Mouse (Mus musculus) hindbrain, embryonic 13.5 days (tissue): ENCODE measurements at regions not wholly inside any gene's neighbourhood (a gene's known extent, or its start where the extent isn't known, plus 50 kb on each side); places are given as distances from the start of the nearest gene placed in this dataset.

Source experiments
- ATAC-seq: fragments of 200-750 bp; cut with Nextera tagmentation; 2 replicates; pipeline ENCODE4 v1.8.0; 2017; ENCODE audit warnings: moderate TSS enrichment; ENCODE audit not compliant: low FRiP score
- H3K27ac ChIP-seq: fragments of 300-500 bp; sonication (generic); 2 replicates; pipeline ENCODE4 v1.5.1; 2015; ENCODE audit warnings: inconsistent platforms, mild to moderate bottlenecking, moderate library complexity
- H3K27me3 ChIP-seq: fragments of 300-500 bp; sonication (generic); 2 replicates; pipeline ENCODE4 v1.6.1; 2015; ENCODE audit warnings: mild to moderate bottlenecking, inconsistent platforms
- H3K36me3 ChIP-seq: fragments of 300-500 bp; sonication (generic); 2 replicates; pipeline ENCODE4 v1.6.1; 2015; ENCODE audit warnings: mild to moderate bottlenecking, inconsistent platforms
- H3K4me1 ChIP-seq: fragments of 300-500 bp; sonication (generic); replicated peaks from 2 replicates; pipeline ENCODE4 v1.6.1; 2015; ENCODE audit warnings: inconsistent platforms
- H3K4me2 ChIP-seq: fragments of 300-500 bp; sonication (generic); 2 replicates; pipeline ENCODE4 v1.6.1; 2015; ENCODE audit warnings: inconsistent platforms, mild to moderate bottlenecking, moderate library complexity
- H3K4me3 ChIP-seq: fragments of 300-500 bp; sonication (generic); 2 replicates; pipeline ENCODE4 v1.5.1; 2015; ENCODE audit warnings: mild to moderate bottlenecking, inconsistent platforms
- H3K9ac ChIP-seq: fragments of 300-500 bp; sonication (generic); 2 replicates; pipeline ENCODE4 v1.6.1; 2015; ENCODE audit warnings: mild to moderate bottlenecking, inconsistent platforms
- H3K9me3 ChIP-seq: fragments of 300-500 bp; sonication (generic); 2 replicates; pipeline ENCODE4 v1.6.1; 2016; ENCODE audit warnings: inconsistent platforms
- WGBS: fragments of 180-500 bp; shearing (Covaris S2); methylation state at CpG from one replicate; pipeline ENCODE4 v1.1.7; 2015; 5-methylcytosine and 5-hydroxymethylcytosine counted together

DNA sequence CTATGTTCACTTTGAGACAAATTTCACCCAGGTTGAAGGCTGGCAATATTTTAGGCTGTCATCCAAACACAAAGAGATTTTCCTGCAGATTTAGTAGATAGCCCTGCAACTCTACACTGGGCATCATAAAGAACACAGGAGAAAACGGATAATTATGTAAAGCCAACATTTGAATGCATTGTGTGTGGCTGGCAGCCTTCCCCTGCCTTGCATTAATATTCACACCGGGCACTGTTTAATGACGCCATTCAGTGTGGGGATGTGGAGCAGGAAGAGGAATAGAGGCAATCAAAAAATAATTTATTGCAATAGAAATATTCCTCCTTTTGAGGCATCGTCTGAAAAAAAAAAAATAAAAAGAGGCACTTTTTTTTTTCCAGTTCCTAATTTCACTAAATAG lies 105.7 kb downstream of the Samd5 start:
- H3K9ac ChIP-seq = no peak overlapping the region; the same call in 1 of the 2 replicates
- H3K27ac ChIP-seq = peak overlapping the region; percentile 30; the same call in 1 of the 2 replicates
- H3K4me2 ChIP-seq = no peak overlapping the region
- H3K27me3 ChIP-seq = no peaks in the 10 kb centered on the region
- 30% methylated on average over 4 of the region's 4 CpGs for WGBS
- no peaks in the 10 kb centered on the region for H3K36me3 ChIP-seq
- ATAC-seq = no peak
- H3K9me3 ChIP-seq = no peaks in the 10 kb centered on the region
- no peak overlapping the region for H3K4me3 ChIP-seq
- H3K4me1 ChIP-seq = peaks cover 6% of the 10 kb centered on the region; the same call in 1 of the 2 replicates

DNA sequence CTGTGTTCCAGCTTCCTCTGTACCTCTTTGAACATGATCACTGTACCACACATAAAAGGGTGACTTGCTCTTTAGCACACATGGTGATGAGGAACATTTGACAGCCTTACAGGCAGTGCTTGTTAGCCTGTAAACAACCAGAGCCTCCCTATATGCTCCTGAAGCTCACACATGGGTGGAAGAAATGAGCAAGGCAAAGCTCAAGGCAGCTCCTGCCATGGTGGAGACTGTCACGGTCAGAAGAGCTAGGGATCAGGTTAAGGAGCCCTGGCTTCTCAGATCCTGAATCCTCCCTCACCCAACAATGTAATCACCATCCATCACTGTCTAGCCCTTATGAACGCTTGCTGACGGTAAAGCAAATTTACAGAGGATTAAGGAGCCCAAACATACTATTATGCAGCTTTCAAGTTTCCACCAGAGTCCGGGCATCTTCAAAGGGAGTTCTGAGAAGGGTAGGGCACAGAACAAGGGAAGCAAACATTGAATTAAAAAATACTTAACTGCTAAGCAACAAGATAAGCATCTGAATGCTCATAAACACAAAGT lies 117.4 kb downstream of the Samd5 start:
- Histone ChIP-seq H3K9ac (no peak overlapping the region), H3K4me1 (0 out of 2 replicates have a peak, but pooled peaks cover 4% of the 10 kb centered on the region), H3K36me3 (no peaks in the 10 kb centered on the region), H3K27me3 (no peaks in the 10 kb centered on the region), H3K27ac (0 out of 2 replicates have a peak overlapping the region, but pooled peaks have one; percentile 12), H3K9me3 (no peaks in the 10 kb centered on the region), H3K4me2 (no peak overlapping the region), H3K4me3 (no peak overlapping the region)
- ATAC-seq = no peak
- WGBS = 29% methylated on average over 4 of the region's 4 CpGs

DNA sequence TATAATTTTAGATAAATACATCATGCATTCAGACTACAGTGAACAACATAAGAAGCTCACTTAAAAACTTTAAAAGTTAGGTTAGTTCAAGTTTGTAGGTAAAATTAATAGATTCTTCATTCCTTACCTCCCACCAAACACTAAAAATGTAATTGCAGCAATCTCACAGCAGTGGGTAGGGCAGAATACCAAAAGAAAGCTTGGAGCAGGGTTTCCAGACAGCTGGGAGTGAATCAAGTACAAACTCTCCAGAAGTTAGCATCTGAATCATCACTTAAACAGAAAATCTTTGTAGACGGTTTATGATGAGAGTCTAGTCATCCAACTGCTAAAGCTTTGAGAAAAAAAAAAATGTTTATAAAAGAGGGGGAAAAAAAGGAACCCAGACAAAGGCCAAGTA lies 117.9 kb downstream of the Samd5 start:
- Histone ChIP-seq H3K27me3 (no peaks in the 10 kb centered on the region), H3K27ac (no peak overlapping the region), H3K4me3 (no peak overlapping the region), H3K4me2 (no peak overlapping the region), H3K9me3 (no peaks in the 10 kb centered on the region), H3K4me1 (0 out of 2 replicates have a peak, but pooled peaks cover 4% of the 10 kb centered on the region), H3K36me3 (no peaks in the 10 kb centered on the region), H3K9ac (no peak overlapping the region)
- no peak for ATAC-seq
- WGBS = 66% methylated on average over 1 of the region's 1 CpGs

DNA sequence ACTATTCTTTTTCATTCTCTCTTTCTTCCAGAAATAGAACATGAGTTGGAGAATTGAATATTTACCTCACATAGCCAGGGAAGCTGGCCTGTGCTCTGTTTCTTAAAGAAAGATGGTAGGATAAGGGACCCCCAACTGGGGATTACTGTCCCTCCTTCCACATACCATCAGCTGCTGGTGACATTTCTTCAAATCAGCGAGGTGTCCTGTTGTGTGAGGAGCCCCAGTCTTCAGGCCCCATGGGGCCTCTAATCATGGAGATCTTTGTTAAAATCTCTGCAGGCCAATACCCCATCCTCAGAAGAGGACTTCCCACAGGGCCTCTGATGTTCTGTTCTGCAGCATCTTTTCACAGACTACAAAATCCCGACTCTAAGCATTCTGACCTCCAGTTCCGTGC lies 121.1 kb downstream of the Samd5 start:
- H3K9ac ChIP-seq = no peak overlapping the region
- 0 out of 2 replicates have a peak, but pooled peaks cover 4% of the 10 kb centered on the region for H3K4me1 ChIP-seq
- H3K27me3 ChIP-seq = no peaks in the 10 kb centered on the region
- H3K27ac ChIP-seq = no peak overlapping the region
- no peaks in the 10 kb centered on the region for H3K36me3 ChIP-seq
- no peak overlapping the region for H3K4me2 ChIP-seq
- no peak overlapping the region for H3K4me3 ChIP-seq
- 13% methylated on average over 3 of the region's 3 CpGs for WGBS
- H3K9me3 ChIP-seq = no peaks in the 10 kb centered on the region
- no peak for ATAC-seq

DNA sequence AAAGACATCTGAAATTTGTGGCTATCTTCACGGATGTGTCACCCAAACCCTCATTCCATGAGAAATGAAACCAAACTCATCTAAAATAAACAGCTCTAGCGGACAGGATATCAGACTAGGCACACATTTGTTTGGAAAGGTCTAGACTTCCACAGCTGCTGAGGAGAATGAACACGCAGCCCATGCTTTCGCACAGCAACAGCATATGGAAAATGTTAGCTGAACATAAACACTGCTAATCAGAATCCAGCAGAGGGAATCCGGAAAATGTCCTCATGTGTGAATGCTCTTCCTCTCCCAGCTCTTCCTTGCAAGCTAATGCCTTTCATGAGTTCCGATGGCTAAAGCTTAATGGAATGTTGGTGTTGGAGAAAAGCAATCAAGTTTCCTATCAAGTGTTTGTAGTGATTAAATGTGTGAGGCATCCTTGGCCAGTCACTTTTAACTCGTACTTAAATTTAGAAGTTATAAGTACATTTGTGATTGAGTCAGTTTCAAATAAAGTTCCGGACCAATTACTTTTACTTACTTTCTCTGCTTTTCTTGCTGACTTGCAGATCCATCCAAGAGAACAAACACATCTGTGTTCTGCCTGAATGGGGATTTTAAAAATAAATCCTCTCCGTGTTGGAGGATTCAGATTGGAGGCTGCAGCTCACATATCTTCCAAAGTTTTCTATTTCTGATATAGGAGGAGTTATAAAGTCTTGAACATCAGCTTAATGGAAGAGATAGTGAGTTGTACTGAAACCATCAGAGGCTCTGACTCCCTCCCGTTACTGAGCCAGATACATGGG lies 124.9 kb downstream of the Samd5 start:
- no peak overlapping the region for H3K27ac ChIP-seq
- H3K4me3 ChIP-seq = no peak overlapping the region
- no peak for ATAC-seq
- no peak overlapping the region for H3K9ac ChIP-seq
- peaks cover 12% of the 10 kb centered on the region for H3K4me1 ChIP-seq
- H3K27me3 ChIP-seq = no peaks in the 10 kb centered on the region
- no peaks in the 10 kb centered on the region for H3K9me3 ChIP-seq
- H3K4me2 ChIP-seq = no peak overlapping the region
- 81% methylated on average over 10 of the region's 10 CpGs for WGBS
- no peaks in the 10 kb centered on the region for H3K36me3 ChIP-seq

DNA sequence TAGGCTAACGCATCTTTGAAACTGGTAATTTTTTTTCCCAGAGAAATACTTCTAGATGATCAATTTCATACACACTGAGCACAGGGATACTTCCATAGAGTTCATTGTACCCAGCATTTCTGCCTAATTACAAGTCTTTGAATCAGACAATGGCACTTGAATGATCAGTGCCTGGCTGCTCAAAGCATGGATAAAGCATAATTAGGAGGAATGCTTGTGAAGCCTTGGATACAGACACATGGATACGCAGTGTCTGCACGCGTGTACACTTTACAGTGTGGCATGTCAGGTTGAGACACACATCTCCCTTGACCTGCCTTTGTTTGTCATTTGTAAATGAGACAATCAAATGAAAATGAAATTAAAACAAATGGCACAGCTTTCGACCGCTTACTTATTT lies 129.2 kb downstream of the Samd5 start:
- peaks cover 16% of the 10 kb centered on the region for H3K4me1 ChIP-seq
- H3K9ac ChIP-seq = no peak overlapping the region
- WGBS = 48% methylated on average over 6 of the region's 6 CpGs
- H3K4me2 ChIP-seq = no peak overlapping the region
- no peaks in the 10 kb centered on the region for H3K9me3 ChIP-seq
- H3K36me3 ChIP-seq = no peaks in the 10 kb centered on the region
- no peaks in the 10 kb centered on the region for H3K27me3 ChIP-seq
- 0 out of 2 replicates have a peak overlapping the region, but pooled peaks have one; percentile 8 for H3K27ac ChIP-seq
- H3K4me3 ChIP-seq = no peak overlapping the region
- ATAC-seq = peak; percentile 65; the same call in 1 of the 2 replicates

DNA sequence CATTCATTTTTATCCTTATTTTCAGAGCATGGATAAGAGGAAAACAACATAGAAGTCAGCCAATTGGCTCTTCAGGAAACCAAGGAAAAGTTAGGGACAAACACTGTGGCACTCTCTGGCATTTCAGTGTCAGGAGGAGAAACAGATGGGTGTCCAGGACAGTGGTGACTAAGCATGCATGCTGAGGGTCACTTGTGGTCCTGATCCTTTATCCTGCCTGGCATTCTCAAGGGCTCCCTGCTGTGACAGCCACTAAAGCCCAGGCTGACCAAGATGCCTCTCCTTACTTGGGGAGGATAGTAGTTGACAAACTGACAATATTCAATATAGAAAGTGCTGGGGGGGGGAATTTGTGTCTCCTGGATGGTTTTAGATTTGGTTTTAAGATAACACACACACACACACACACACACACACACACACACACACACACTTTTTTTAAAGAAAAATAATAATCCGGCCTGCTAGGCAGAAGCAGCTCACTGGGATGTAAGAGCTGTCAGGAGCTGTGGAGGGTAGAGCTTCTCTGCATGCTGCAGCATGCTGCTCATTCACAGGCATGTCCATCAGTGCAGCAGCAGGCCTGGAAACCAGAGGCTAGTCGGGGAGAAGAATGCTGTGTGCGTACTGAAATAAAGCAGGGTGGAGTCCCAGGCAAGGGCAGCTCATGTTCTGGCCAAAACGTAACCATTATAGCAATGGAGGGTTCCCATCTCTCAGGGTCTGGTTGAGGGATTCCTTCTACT lies 130.8 kb downstream of the Samd5 start:
- peak; percentile 52; the same call in 1 of the 2 replicates for ATAC-seq

DNA sequence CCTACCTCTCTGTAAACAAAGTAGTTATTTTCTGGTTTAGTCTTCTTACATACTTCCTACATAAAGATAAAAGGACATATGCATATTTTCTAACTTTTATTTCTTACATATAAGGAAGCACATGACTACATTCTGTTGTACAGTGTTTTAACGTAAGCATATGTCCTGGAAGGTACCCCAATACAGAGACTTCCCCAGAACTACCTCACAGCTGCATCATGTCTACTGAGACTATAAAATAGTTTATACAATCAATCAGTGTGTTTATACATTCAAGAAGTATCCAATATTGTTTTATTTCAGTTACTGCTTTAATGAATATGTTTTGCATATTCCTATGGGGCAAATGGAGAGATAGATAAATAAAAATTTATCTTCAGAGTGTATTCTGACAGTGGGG lies 133.4 kb downstream of the Samd5 start:
- no peak for ATAC-seq
- 85% methylated on average over 1 of the region's 1 CpGs for WGBS
- H3K4me1 ChIP-seq = peaks cover 22% of the 10 kb centered on the region
- no peaks in the 10 kb centered on the region for H3K9me3 ChIP-seq
- no peaks in the 10 kb centered on the region for H3K27me3 ChIP-seq
- H3K9ac ChIP-seq = no peak overlapping the region
- H3K27ac ChIP-seq = no peak overlapping the region
- no peaks in the 10 kb centered on the region for H3K36me3 ChIP-seq
- H3K4me2 ChIP-seq = no peak overlapping the region
- no peak overlapping the region for H3K4me3 ChIP-seq

More for the DNA sequence above, 130.8 kb downstream of the Samd5 start:
- Histone ChIP-seq H3K9me3 (no peaks in the 10 kb centered on the region), H3K4me1 (peaks cover 16% of the 10 kb centered on the region), H3K27ac (no peak overlapping the region), H3K9ac (no peak overlapping the region), H3K27me3 (no peaks in the 10 kb centered on the region), H3K4me2 (no peak overlapping the region), H3K4me3 (no peak overlapping the region), H3K36me3 (no peaks in the 10 kb centered on the region)
- 34% methylated on average over 4 of the region's 4 CpGs for WGBS

DNA sequence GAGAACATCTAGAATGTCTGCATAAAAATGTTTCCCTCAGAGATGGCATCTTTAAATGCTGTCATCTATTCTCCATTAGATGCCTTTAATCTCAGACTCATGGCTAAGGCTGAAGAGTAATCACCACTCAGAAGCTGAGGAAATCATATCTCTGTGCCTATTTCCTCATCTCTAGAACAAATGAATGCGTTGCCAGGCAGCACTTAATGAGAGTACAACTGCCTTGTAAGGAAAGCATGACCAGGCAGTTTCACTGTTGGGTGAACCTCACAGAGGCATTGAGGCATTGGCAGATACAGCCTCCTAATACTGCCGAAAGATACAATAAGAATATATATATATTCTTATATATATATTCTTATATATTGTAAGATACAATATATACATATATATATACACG lies 137.3 kb downstream of the Samd5 start:
- H3K4me2 ChIP-seq = no peak overlapping the region
- ATAC-seq = no peak; the same call in 1 of the 2 replicates
- peaks cover 20% of the 10 kb centered on the region for H3K4me1 ChIP-seq
- no peaks in the 10 kb centered on the region for H3K36me3 ChIP-seq
- no peaks in the 10 kb centered on the region for H3K9me3 ChIP-seq
- no peak overlapping the region for H3K9ac ChIP-seq
- no peaks in the 10 kb centered on the region for H3K27me3 ChIP-seq
- H3K4me3 ChIP-seq = no peak overlapping the region
- H3K27ac ChIP-seq = no peak overlapping the region
- WGBS = 87% methylated on average over 3 of the region's 3 CpGs

DNA sequence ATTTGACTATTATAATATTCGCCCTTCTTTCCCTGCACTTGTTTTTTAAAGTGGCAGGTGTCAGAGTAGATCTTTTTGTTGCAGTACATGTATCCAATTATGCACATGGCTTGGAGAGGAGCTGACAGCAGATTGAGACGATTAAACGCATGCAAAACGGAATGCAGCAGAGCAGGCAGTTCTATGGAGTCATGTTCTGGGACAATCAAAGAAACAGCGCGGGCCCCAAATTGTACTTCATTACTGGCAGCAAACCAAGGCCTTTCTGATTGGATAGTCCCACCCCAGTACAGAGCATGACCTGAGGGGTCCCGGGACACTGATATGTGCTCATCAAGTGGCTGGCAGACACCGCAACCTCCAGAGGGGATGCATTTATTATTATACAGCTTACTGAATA lies 140.5 kb downstream of the Samd5 start:
- WGBS = 45% methylated on average over 8 of the region's 8 CpGs
- Histone ChIP-seq H3K27ac (no peak overlapping the region), H3K4me3 (no peak overlapping the region), H3K27me3 (no peaks in the 10 kb centered on the region), H3K36me3 (no peaks in the 10 kb centered on the region), H3K4me1 (peaks cover 20% of the 10 kb centered on the region), H3K9ac (no peak overlapping the region), H3K4me2 (no peak overlapping the region), H3K9me3 (no peaks in the 10 kb centered on the region)
- no peak for ATAC-seq

DNA sequence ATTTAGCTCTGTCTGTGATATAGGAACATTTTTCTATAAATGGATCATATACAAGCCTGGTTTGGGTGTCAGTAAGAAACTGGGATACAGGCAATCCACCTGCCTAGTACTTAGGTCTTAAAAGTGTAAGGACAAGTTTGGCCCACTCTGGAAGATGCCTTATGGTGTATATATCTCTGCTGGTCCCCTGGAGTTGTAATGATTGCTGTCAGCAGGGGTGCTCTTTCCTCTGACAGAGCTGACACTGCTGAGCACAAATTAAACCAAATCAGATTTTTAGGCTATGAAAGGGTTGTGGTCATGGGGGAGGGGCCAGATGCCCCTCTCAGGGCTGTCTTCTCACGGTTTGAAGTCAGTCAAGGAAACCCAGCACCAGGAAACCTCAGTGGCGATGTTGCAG lies 141.7 kb downstream of the Samd5 start:
- Histone ChIP-seq H3K27me3 (no peaks in the 10 kb centered on the region), H3K9ac (no peak overlapping the region), H3K4me3 (no peak overlapping the region), H3K27ac (no peak overlapping the region), H3K9me3 (no peaks in the 10 kb centered on the region), H3K4me1 (peaks cover 25% of the 10 kb centered on the region), H3K36me3 (no peaks in the 10 kb centered on the region), H3K4me2 (no peak overlapping the region)
- no peak for ATAC-seq
- WGBS = 22% methylated on average over 2 of the region's 2 CpGs

DNA sequence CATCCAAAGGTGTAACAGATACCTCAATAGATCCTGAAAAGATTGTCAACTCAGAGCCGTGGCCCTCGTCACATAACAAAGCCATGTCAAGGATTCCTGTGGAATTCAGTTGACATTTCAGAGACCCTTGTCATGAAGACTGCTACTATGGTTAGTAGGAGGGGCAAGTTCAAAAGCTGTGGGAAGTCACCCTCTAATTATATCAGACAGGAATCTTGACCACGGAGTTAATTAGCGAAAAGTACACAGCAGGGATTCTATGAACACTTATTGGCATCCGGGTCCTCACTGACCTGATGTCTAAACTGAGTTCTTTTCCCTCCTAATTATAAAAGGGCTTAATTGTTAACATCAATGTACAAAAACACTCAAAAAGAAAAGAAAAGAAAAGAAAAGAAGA lies 143.1 kb downstream of the Samd5 start:
- Histone ChIP-seq H3K27ac (no peak overlapping the region), H3K4me3 (no peak overlapping the region), H3K4me2 (no peak overlapping the region), H3K27me3 (no peaks in the 10 kb centered on the region), H3K9ac (no peak overlapping the region), H3K4me1 (peaks cover 19% of the 10 kb centered on the region), H3K36me3 (no peaks in the 10 kb centered on the region), H3K9me3 (no peaks in the 10 kb centered on the region)
- 59% methylated on average over 5 of the region's 5 CpGs for whole genome bisulfite sequencing
- ATAC-seq = no peak
